Mouse (Mus musculus): Measurements from ENCODE around the gene Prkd3.
A peak's percentile ranks its signal among the peaks of the same experiment; 100 is the strongest.

Gene Prkd3

GRCm38 (mm10) chr17:78936466-78937228 is 84.0 kb downstream of the Prkd3 start, which contains the start of the genes Cebpz and Ndufaf7:
Cebpz (minus strand) TSS chr17:78937066.
Ndufaf7 (plus strand) TSS chr17:78937136.
- DNase-seq (ENCODE audit: low spot score in 2 of 2) = peak; percentile 90 to 93

- DNase-seq (ENCODE audit: low spot score in 2 of 2) = no peak
These were observed 84.8 kb downstream of the Prkd3 start for GRCm38 (mm10) chr17:78935857-78936256.

GRCm38 (mm10) chr17:78917696-78918095 is 102.9 kb downstream of the Prkd3 start:
- DNase-seq (ENCODE audit: low spot score in 2 of 2) = no peak

- no peak for DNase-seq (ENCODE audit: low spot score in 2 of 2)
These were observed 103.7 kb downstream of the Prkd3 start for GRCm38 (mm10) chr17:78916899-78917298.

- DNase-seq (ENCODE audit: low spot score in 2 of 2) = peak; percentile 72 to 76
These were observed 104.2 kb downstream of the Prkd3 start, which contains the start of gene Cebpzos for GRCm38 (mm10) chr17:78916369-78916813. Cebpzos (plus strand) TSS chr17:78916500.

- DNase-seq (ENCODE audit: low spot score in 2 of 2) = no peak
These were observed 104.8 kb downstream of the Prkd3 start for GRCm38 (mm10) chr17:78915772-78916171.

GRCm38 (mm10) chr17:78913921-78914320 is 106.7 kb downstream of the Prkd3 start:
- no peak for DNase-seq (ENCODE audit: low spot score in 2 of 2)

- peak in 1 of 2 experiments; percentile 47 for DNase-seq (ENCODE audit: low spot score in 2 of 2)
These were observed 107.7 kb downstream of the Prkd3 start for GRCm38 (mm10) chr17:78912861-78913281.

GRCm38 (mm10) chr17:78909374-78909773 is 111.2 kb downstream of the Prkd3 start:
- no peak for DNase-seq (ENCODE audit: low spot score in 2 of 2)

GRCm38 (mm10) chr17:78906892-78907291 is 113.7 kb downstream of the Prkd3 start, which contains the start of gene Sult6b1:
Sult6b1 (minus strand) TSS chr17:78906992.
- DNase-seq (ENCODE audit: low spot score in 2 of 2) = no peak

GRCm38 (mm10) chr17:78903158-78903557 is 117.5 kb downstream of the Prkd3 start:
- no peak for DNase-seq (ENCODE audit: low spot score in 2 of 2)

Data from cerebellum, postnatal 4 days (tissue).